Mouse (Mus musculus) kidney, embryonic 14.5 days (tissue): ENCODE results near the gene Nfe2l2. TPM values are rescaled to one million over a fixed set of nuclear protein-coding genes. Genes with fewer than 3 reads are reported as not detected.

Source experiments
- ATAC-seq: fragments of 200-750 bp; cut with Nextera tagmentation; 2 replicates; pipeline ENCODE4 v1.8.0; 2017; ENCODE audit warnings: moderate number of reproducible peaks, mild to moderate bottlenecking, moderate TSS enrichment, moderate library complexity; ENCODE audit not compliant: low FRiP score, low TSS enrichment
- H3K27ac ChIP-seq: fragments of 300-500 bp; sonication (generic); 2 replicates; pipeline ENCODE4 v1.5.1; 2014; ENCODE audit warnings: low read depth, mild to moderate bottlenecking, low read length, moderate library complexity, mixed read lengths
- H3K27me3 ChIP-seq: fragments of 300-500 bp; sonication (generic); 2 replicates; pipeline ENCODE4 v1.6.1; 2014; ENCODE audit warnings: mild to moderate bottlenecking, low read length; ENCODE audit not compliant: control insufficient read depth, insufficient read depth
- H3K36me3 ChIP-seq: fragments of 300-500 bp; sonication (generic); 2 replicates; pipeline ENCODE4 v1.6.1; 2014; ENCODE audit warnings: low read length, mixed read lengths; ENCODE audit not compliant: control insufficient read depth, insufficient read depth
- H3K4me1 ChIP-seq: fragments of 300-500 bp; sonication (generic); 2 replicates; pipeline ENCODE4 v1.6.1; 2014; ENCODE audit warnings: low read length, mixed read lengths; ENCODE audit not compliant: control insufficient read depth, insufficient read depth
- H3K4me2 ChIP-seq: fragments of 300-500 bp; sonication (generic); replicated peaks from 2 replicates; pipeline ENCODE4 v1.6.1; 2014; ENCODE audit warnings: low read depth, mild to moderate bottlenecking, low read length
- H3K4me3 ChIP-seq: fragments of 300-500 bp; sonication (generic); 2 replicates; pipeline ENCODE4 v1.5.1; 2014; ENCODE audit warnings: mild to moderate bottlenecking, low read length
- H3K9ac ChIP-seq: fragments of 300-500 bp; sonication (generic); 2 replicates; pipeline ENCODE4 v1.6.1; 2014; ENCODE audit warnings: low read depth, mild to moderate bottlenecking, low read length, moderate library complexity
- H3K9me3 ChIP-seq: fragments of 300-500 bp; sonication (generic); 2 replicates; pipeline ENCODE4 v1.6.1; 2016; ENCODE audit warnings: low read length; ENCODE audit not compliant: control insufficient read depth
- WGBS: fragments of 180-500 bp; shearing (Covaris S2); extraction: QIAGEN DNeasy Blood & Tissue Kit; methylation state at CpG from one replicate; pipeline ENCODE4 v1.1.7; 2014; 5-methylcytosine and 5-hydroxymethylcytosine counted together
- microRNA-seq: library from miRNA; unstranded; fragments of <30 nt; microRNA quantifications from one replicate; pipeline ENCODE4, GENCODE M21; 2016
- polyA plus RNA-seq: library from polyadenylated mRNA; unstranded; fragments of >200 nt; fragmentation: Nextera tagmentation; extraction: Ambion mirVana; gene quantifications from 2 replicates; pipeline ENCODE4 v1.2.1, GENCODE M21; 2014

The Nfe2l2 gene
- polyA plus RNA-seq, 1 experiment from 2014 or later = 67.6 TPM

DNA sequence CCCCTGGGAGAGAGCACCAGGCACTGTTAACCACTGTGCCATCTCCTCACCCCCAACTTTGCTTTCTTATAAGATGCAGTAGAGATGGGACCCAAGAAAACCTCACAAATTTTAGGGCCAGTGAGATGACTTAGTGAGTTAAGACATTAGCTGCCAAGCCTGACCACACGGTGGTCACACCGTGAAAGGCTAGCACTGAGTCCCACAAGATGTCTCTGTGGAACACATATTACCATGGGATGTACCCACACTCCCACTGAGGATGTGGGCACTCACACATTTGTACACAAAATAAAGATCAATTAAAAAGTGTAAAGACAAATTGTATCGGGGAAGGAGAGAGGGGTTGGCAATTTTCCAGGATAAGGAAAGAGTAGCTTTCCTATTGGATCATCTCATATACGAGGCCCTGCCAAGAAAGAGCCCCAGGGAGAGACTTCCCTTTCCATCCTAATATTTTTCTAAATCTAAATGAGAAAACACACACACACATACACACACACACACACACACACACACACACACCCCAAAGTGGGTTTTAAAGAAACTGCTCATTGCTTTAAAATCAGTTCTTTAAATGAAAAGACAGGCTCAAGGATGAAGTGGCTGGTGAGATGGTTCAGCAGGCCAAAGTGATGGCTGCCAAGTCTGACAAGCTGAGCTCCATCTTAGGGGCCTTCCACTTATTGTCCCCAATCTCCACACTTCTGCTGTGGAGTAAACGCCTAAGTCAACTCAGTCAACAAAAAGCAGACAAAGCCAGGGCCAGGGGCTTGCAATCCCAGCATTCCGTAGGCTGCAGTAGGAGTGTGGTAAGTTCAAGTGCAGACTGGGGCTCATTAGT lies 77.6 kb downstream of the Nfe2l2 start:
- H3K36me3 ChIP-seq = no peaks in the 10 kb centered on the region
- no peaks in the 10 kb centered on the region for H3K27me3 ChIP-seq
- no peak overlapping the region for H3K27ac ChIP-seq
- no peaks in the 10 kb centered on the region for H3K4me1 ChIP-seq
- H3K9ac ChIP-seq = no peak overlapping the region
- no peaks in the 10 kb centered on the region for H3K9me3 ChIP-seq
- H3K4me3 ChIP-seq = no peak overlapping the region
- no peak for ATAC-seq
- H3K4me2 ChIP-seq = no peak overlapping the region
- 80% methylated on average over 6 of the region's 6 CpGs for WGBS

Small RNA genes lying within 50 kb of the gene (microRNA-seq; reads per million reads assigned to microRNA genes)
- not detected for gene Gm24574

Other genes starting within 250 kb of the Nfe2l2 start
- gene Hnrnpa3, start 45.4 kb downstream of the Nfe2l2 start, polyA plus RNA-seq = 300 and 331 TPM in 2 replicates
- 33.9 and 51.3 TPM in 2 replicates for gene Agps, start 127.5 kb upstream of the Nfe2l2 start, polyA plus RNA-seq
- gene Ttc30b, start 233.9 kb upstream of the Nfe2l2 start, polyA plus RNA-seq = 8.3 and 10.8 TPM in 2 replicates